Mouse (Mus musculus) heart, postnatal 0 days (tissue): ENCODE measurements around the gene Nodal. TPM values are rescaled to one million over a fixed set of nuclear protein-coding genes. Genes with fewer than 3 reads are reported as not detected.
A peak's percentile ranks its signal among the peaks of the same experiment; 100 is the strongest.

Experiments
- ATAC-seq: fragments of 200-750 bp; cut with Nextera tagmentation; 2 replicates; pipeline ENCODE4 v1.8.0; 2017; ENCODE audit warnings: low read depth, moderate number of reproducible peaks, moderate library complexity; ENCODE audit not compliant: insufficient read depth
- DNase-seq: peaks from one replicate; pipeline ENCODE4 v3.0.0-alpha.2; 2016; ENCODE audit warnings: low spot score
- H3K27ac ChIP-seq: fragments of 300-500 bp; sonication (generic); 2 replicates; pipeline ENCODE4 v1.5.1; 2014; ENCODE audit warnings: low read depth, mild to moderate bottlenecking
- H3K27me3 ChIP-seq: fragments of 300-500 bp; sonication (generic); 2 replicates; pipeline ENCODE4 v1.6.1; 2014; ENCODE audit warnings: low read length, mixed read lengths; ENCODE audit not compliant: control insufficient read depth, insufficient read depth
- H3K36me3 ChIP-seq: fragments of 300-500 bp; sonication (generic); replicated peaks from 2 replicates; pipeline ENCODE4 v1.6.1; 2014; ENCODE audit warnings: low read length, mixed read lengths; ENCODE audit not compliant: control insufficient read depth, insufficient read depth
- H3K4me1 ChIP-seq: fragments of 300-500 bp; sonication (generic); 2 replicates; pipeline ENCODE4 v1.6.1; 2014; ENCODE audit warnings: antibody characterized with exemption; ENCODE audit not compliant: control insufficient read depth, insufficient read depth
- H3K4me2 ChIP-seq: fragments of 300-500 bp; sonication (generic); 2 replicates; pipeline ENCODE4 v1.6.1; 2014; ENCODE audit warnings: low read depth, mild to moderate bottlenecking, low read length, moderate library complexity
- H3K4me3 ChIP-seq: fragments of 300-500 bp; sonication (generic); 2 replicates; pipeline ENCODE4 v1.5.1; 2014; ENCODE audit warnings: low read depth, low read length
- H3K9ac ChIP-seq: fragments of 300-500 bp; sonication (generic); replicated peaks from 2 replicates; pipeline ENCODE4 v1.6.1; 2014; ENCODE audit warnings: low read depth, low read length, mixed read lengths
- H3K9me3 ChIP-seq: fragments of 300-500 bp; sonication (generic); replicated peaks from 2 replicates; pipeline ENCODE4 v1.6.1; 2016; ENCODE audit warnings: low read length; ENCODE audit not compliant: control insufficient read depth
- CTCF ChIP-seq: IDR thresholded peaks from 2 replicates; pipeline ENCODE4 v1.5.1; 2016; ENCODE audit warnings: antibody characterized with exemption, control low read depth, low read depth
- EP300 ChIP-seq: IDR thresholded peaks from 2 replicates; pipeline ENCODE4 v1.6.1; 2016; ENCODE audit warnings: antibody characterized with exemption, low read depth
- WGBS: fragments of 180-500 bp; shearing (Covaris S2); extraction: QIAGEN DNeasy Blood & Tissue Kit; methylation state at CpG from one replicate; pipeline ENCODE4 v1.1.7; 2014; 5-methylcytosine and 5-hydroxymethylcytosine counted together
- polyA plus RNA-seq: library from polyadenylated mRNA; unstranded; fragments of >200 nt; fragmentation: Nextera tagmentation; extraction: Ambion mirVana; gene quantifications from 2 replicates; pipeline ENCODE4 v1.2.1, GENCODE M21; 2015
- total RNA-seq: library from RNA; depleted of rRNA; stranded (reverse); fragments of >200 nt; gene quantifications from 2 replicates; pipeline ENCODE4 v1.2.3, GENCODE M21; 2014; ENCODE audit warnings: low replicate concordance

Nodal gene
- total and polyA plus RNA-seq, 2 experiments from 2014 or later: 0.45 TPM; not detected in 1

DNA sequence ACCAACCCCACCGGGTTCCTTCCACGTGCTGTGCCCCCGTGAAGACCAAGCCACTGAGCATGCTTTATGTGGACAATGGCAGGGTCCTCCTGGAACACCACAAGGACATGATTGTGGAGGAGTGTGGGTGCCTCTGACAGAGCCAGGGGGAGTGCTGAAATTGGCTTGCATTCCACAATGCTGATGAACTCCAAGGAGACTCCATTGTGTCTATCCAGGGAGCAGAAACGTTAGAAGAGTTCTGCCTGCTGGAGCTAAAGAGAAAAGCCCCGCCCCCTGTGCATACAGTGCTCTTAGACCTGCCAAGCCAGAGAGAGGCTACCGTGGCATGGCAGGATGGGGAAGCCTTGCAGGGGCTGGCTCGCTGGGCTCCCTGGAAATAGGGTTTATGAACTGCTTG lies 6.7 kb downstream of the Nodal start:
- H3K27ac ChIP-seq: no peak overlapping the region
- WGBS: 9% methylated on average over 7 of the region's 7 CpGs
- no peak overlapping the region; the same call in 1 of the 2 replicates for H3K4me2 ChIP-seq
- H3K27me3 ChIP-seq: peaks cover 27% of the 10 kb centered on the region
- ATAC-seq (peak; percentile 11; the same call in 1 of the 2 replicates), DNase-seq (peak; percentile 30)
- no peak overlapping the region for H3K9ac ChIP-seq
- no peak for TF ChIP-seq EP300
- no peak for TF ChIP-seq CTCF
- H3K36me3 ChIP-seq: peaks cover 4% of the 10 kb centered on the region
- no peak overlapping the region for H3K4me3 ChIP-seq
- no peaks in the 10 kb centered on the region for H3K9me3 ChIP-seq
- H3K4me1 ChIP-seq: peaks cover 32% of the 10 kb centered on the region

DNA sequence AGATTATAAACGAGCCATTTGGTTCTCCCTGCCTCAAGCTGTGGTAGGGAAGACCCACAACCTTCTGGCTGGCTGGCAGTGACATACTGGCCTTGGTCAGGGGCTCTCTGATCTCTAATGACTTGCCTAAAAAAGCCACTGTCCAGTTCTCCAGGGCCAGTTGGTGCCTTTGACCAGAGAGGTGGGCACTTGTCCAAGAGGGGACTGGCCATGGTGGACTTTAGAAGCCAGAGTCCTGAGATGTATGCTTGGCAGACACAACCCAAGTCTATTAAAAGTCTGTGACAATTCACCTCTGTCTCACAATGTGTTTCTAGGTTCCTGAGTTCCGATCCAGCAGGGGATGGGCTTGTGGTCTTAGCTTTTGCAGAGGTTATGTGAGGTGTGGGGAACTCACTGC lies 7.3 kb downstream of the Nodal start:
- Histone ChIP-seq H3K4me3 (no peak overlapping the region), H3K27ac (no peak overlapping the region), H3K9me3 (no peaks in the 10 kb centered on the region), H3K9ac (no peak overlapping the region), H3K4me2 (no peak overlapping the region), H3K27me3 (peaks cover 22% of the 10 kb centered on the region), H3K36me3 (peaks cover 9% of the 10 kb centered on the region), H3K4me1 (peaks cover 32% of the 10 kb centered on the region)
- no peak for TF ChIP-seq CTCF
- TF ChIP-seq EP300: no peak
- DNase-seq: no peak
- ATAC-seq: no peak
- whole genome bisulfite sequencing: 68% methylated on average over 2 of the region's 2 CpGs

GRCm38 (mm10) chr10:61426251-61426757 lies 8.5 kb downstream of the Nodal start:
- H3K36me3 ChIP-seq: peaks cover 22% of the 10 kb centered on the region
- DNase-seq: peak; percentile 58
- no peak overlapping the region for H3K9ac ChIP-seq
- 0 out of 2 replicates have a peak, but pooled peaks cover 9% of the 10 kb centered on the region for H3K27me3 ChIP-seq
- H3K9me3 ChIP-seq: no peaks in the 10 kb centered on the region
- no peak overlapping the region for H3K4me2 ChIP-seq
- H3K4me1 ChIP-seq: peaks cover 32% of the 10 kb centered on the region
- peak overlapping the region; percentile 62 for H3K27ac ChIP-seq
- no peak overlapping the region for H3K4me3 ChIP-seq
- peak; percentile 82 for ATAC-seq
- WGBS: 5% methylated on average over 2 of the region's 2 CpGs
- peak; percentile 78 for TF ChIP-seq EP300
- no peak for TF ChIP-seq CTCF

- no peak for ATAC-seq
- Histone ChIP-seq H3K4me1 (peaks cover 32% of the 10 kb centered on the region), H3K4me2 (no peak overlapping the region), H3K9me3 (no peaks in the 10 kb centered on the region), H3K9ac (no peak overlapping the region), H3K36me3 (peaks cover 32% of the 10 kb centered on the region), H3K27me3 (0 out of 2 replicates have a peak, but pooled peaks cover 5% of the 10 kb centered on the region), H3K27ac (no peak overlapping the region), H3K4me3 (no peak overlapping the region)
- DNase-seq: no peak
- 87% methylated on average over 6 of the region's 6 CpGs for WGBS
- TF ChIP-seq CTCF (no peak), EP300 (no peak)
Measured at GRCm38 (mm10) chr10:61427951-61428350, 10.2 kb downstream of the Nodal start.

GRCm38 (mm10) chr10:61428416-61428815 lies 10.6 kb downstream of the Nodal start:
- Histone ChIP-seq H3K4me2 (no peak overlapping the region), H3K4me1 (peaks cover 32% of the 10 kb centered on the region), H3K27ac (no peak overlapping the region), H3K27me3 (no peaks in the 10 kb centered on the region), H3K36me3 (peaks cover 37% of the 10 kb centered on the region), H3K4me3 (no peak overlapping the region), H3K9me3 (no peaks in the 10 kb centered on the region), H3K9ac (no peak overlapping the region)
- TF ChIP-seq EP300 (no peak), CTCF (no peak)
- WGBS: 92% methylated on average over 4 of the region's 4 CpGs
- DNase-seq (no peak), ATAC-seq (no peak)

GRCm38 (mm10) chr10:61429043-61429442 lies 11.3 kb downstream of the Nodal start:
- DNase-seq (no peak), ATAC-seq (no peak)
- Histone ChIP-seq H3K27me3 (no peaks in the 10 kb centered on the region), H3K9ac (no peak overlapping the region), H3K9me3 (no peaks in the 10 kb centered on the region), H3K4me3 (no peak overlapping the region), H3K4me1 (peaks cover 32% of the 10 kb centered on the region), H3K27ac (no peak overlapping the region), H3K4me2 (no peak overlapping the region), H3K36me3 (peaks cover 43% of the 10 kb centered on the region)
- 88% methylated on average over 5 of the region's 5 CpGs for WGBS
- TF ChIP-seq CTCF: no peak
- TF ChIP-seq EP300: no peak
